Mouse (Mus musculus): ENCODE results near the gene Fhdc1.

GRCm38 (mm10) chr3:84430152-84430551, 50.1 kb downstream of the Fhdc1 start:
- 0 out of 2 replicates have a peak, but pooled peaks have one; percentile 11 for TF ChIP-seq CTCF (IDR thresholded peaks at IDR 0.05; ENCODE audit: low read depth, low read length)
- TF ChIP-seq POLR2A (IDR thresholded peaks at IDR 0.05; ENCODE audit: borderline replicate concordance, low read depth, low read length) = no peak

Measured in bone marrow macrophage, adult 2 months (primary cell).